Mouse (Mus musculus): ENCODE data around the gene Tmem232. TPM values are rescaled to one million over a fixed set of nuclear protein-coding genes. Genes with fewer than 3 reads are reported as not detected.

Gene Tmem232
- polyA plus RNA-seq, 1 experiment from 2014 or later: 1.4 TPM

Small RNAs within 50 kb of the gene (microRNA-seq; reads per million reads assigned to microRNA genes)
- gene Gm25731: not detected

Other genes starting within 250 kb of the Tmem232 start
- gene Vapa, start 72.8 kb upstream of the Tmem232 start, polyA plus RNA-seq (2015; fragmentation: Nextera tagmentation; extraction: Ambion mirVana): 270 and 299 TPM in 2 replicates
- gene Txndc2, start 101.4 kb upstream of the Tmem232 start, polyA plus RNA-seq (2015; fragmentation: Nextera tagmentation; extraction: Ambion mirVana): 0.10 and 0.13 TPM in 2 replicates
- 53.2 and 56.8 TPM in 2 replicates for gene Rab31, start 232.0 kb upstream of the Tmem232 start, polyA plus RNA-seq (2015; fragmentation: Nextera tagmentation; extraction: Ambion mirVana)
- gene Ppp4r1, start 241.8 kb upstream of the Tmem232 start, polyA plus RNA-seq (2015; fragmentation: Nextera tagmentation; extraction: Ambion mirVana): 36.3 and 40.1 TPM in 2 replicates